Mouse (Mus musculus) thymus, adult 2 months (tissue): Measurements from ENCODE around the gene Synpo2l.

Source experiments
- CTCF ChIP-seq: fragments of 200-500 bp; IDR thresholded peaks from 2 replicates; pipeline ENCODE4 v1.5.1; 2012; ENCODE audit warnings: mild to moderate bottlenecking, control low read depth, low read length, moderate library complexity, borderline replicate concordance; ENCODE audit not compliant: control insufficient read depth, poor library complexity, insufficient read depth; ENCODE audit errors: extremely low read depth
- POLR2A ChIP-seq: fragments of 200-500 bp; IDR thresholded peaks from 2 replicates; pipeline ENCODE4 v1.6.1; 2012; ENCODE audit warnings: mild to moderate bottlenecking, low read length, control low read depth, moderate library complexity; ENCODE audit not compliant: control insufficient read depth, poor library complexity, insufficient read depth; ENCODE audit errors: extremely low read depth

DNA sequence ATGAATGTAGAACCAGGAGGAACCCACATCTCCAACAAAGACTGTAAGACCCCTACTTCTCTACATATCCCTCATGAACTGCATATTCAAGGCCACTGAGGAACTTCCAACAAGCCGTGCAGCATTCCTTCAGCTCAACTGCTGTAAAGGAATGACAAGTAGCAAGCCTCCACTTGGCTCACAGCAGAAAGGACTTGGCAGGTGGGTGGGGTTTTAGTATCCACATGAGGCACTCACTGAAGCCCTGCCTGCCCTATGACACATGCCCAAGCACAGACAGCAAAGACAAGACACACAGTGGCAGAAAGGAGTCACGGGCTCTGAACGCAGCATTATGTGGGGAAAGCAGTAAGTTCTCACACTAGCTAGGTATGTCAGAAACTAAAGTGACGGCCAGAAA, 58.0 kb downstream of the Synpo2l start:
- no peak for TF ChIP-seq POLR2A
- no peak for TF ChIP-seq CTCF
